Mouse (Mus musculus) kidney, postnatal 0 days (tissue): ENCODE measurements around the gene Rnf220. TPM values are rescaled to one million over a fixed set of nuclear protein-coding genes. Genes with fewer than 3 reads are reported as not detected.

ENCODE experiments used
- ATAC-seq: fragments of 200-750 bp; cut with Nextera tagmentation; replicated peaks from 2 replicates; pipeline ENCODE4 v1.8.0; 2017; ENCODE audit warnings: low read depth, moderate number of reproducible peaks, moderate TSS enrichment, moderate library complexity; ENCODE audit not compliant: low FRiP score
- DNase-seq: peaks from one replicate; pipeline ENCODE4 v3.0.0-alpha.2; 2016; ENCODE audit warnings: low spot score
- H3K27ac ChIP-seq: fragments of 300-500 bp; sonication (generic); 2 replicates; pipeline ENCODE4 v1.5.1; 2014; ENCODE audit warnings: mild to moderate bottlenecking
- H3K27me3 ChIP-seq: fragments of 300-500 bp; sonication (generic); 2 replicates; pipeline ENCODE4 v1.6.1; 2014; ENCODE audit warnings: low read length, mixed read lengths; ENCODE audit not compliant: insufficient read depth
- H3K36me3 ChIP-seq: fragments of 300-500 bp; sonication (generic); 2 replicates; pipeline ENCODE4 v1.6.1; 2014; ENCODE audit warnings: low read length, mixed read lengths; ENCODE audit not compliant: insufficient read depth
- H3K4me1 ChIP-seq: fragments of 300-500 bp; sonication (generic); replicated peaks from 2 replicates; pipeline ENCODE4 v1.6.1; 2014; ENCODE audit warnings: antibody characterized with exemption, low read length, mixed read lengths; ENCODE audit not compliant: insufficient read depth
- H3K4me2 ChIP-seq: fragments of 300-500 bp; sonication (generic); 2 replicates; pipeline ENCODE4 v1.6.1; 2014; ENCODE audit warnings: mild to moderate bottlenecking, low read length, moderate library complexity, mixed read lengths
- H3K4me3 ChIP-seq: fragments of 300-500 bp; sonication (generic); replicated peaks from 2 replicates; pipeline ENCODE4 v1.5.1; 2014; ENCODE audit warnings: low read depth, low read length
- H3K9ac ChIP-seq: fragments of 300-500 bp; sonication (generic); 2 replicates; pipeline ENCODE4 v1.6.1; 2014; ENCODE audit warnings: low read depth, low read length
- H3K9me3 ChIP-seq: fragments of 300-500 bp; sonication (generic); replicated peaks from 2 replicates; pipeline ENCODE4 v1.6.1; 2016; ENCODE audit warnings: low read length, inconsistent platforms, mixed read lengths
- CTCF ChIP-seq: IDR thresholded peaks from 2 replicates; pipeline ENCODE4 v1.5.1; 2016; ENCODE audit warnings: antibody characterized with exemption, low read depth, mild to moderate bottlenecking, moderate library complexity
- WGBS: fragments of 180-500 bp; shearing (Covaris S2); extraction: QIAGEN DNeasy Blood & Tissue Kit; methylation state at CpG from one replicate; pipeline ENCODE4 v1.1.7; 2014; 5-methylcytosine and 5-hydroxymethylcytosine counted together
- polyA plus RNA-seq: library from polyadenylated mRNA; unstranded; fragments of >200 nt; fragmentation: Nextera tagmentation; extraction: Ambion mirVana; gene quantifications from 2 replicates; pipeline ENCODE4 v1.2.1, GENCODE M21; 2015

Rnf220 gene
- polyA plus RNA-seq, 1 experiment from 2014 or later: 62.1 TPM

DNA sequence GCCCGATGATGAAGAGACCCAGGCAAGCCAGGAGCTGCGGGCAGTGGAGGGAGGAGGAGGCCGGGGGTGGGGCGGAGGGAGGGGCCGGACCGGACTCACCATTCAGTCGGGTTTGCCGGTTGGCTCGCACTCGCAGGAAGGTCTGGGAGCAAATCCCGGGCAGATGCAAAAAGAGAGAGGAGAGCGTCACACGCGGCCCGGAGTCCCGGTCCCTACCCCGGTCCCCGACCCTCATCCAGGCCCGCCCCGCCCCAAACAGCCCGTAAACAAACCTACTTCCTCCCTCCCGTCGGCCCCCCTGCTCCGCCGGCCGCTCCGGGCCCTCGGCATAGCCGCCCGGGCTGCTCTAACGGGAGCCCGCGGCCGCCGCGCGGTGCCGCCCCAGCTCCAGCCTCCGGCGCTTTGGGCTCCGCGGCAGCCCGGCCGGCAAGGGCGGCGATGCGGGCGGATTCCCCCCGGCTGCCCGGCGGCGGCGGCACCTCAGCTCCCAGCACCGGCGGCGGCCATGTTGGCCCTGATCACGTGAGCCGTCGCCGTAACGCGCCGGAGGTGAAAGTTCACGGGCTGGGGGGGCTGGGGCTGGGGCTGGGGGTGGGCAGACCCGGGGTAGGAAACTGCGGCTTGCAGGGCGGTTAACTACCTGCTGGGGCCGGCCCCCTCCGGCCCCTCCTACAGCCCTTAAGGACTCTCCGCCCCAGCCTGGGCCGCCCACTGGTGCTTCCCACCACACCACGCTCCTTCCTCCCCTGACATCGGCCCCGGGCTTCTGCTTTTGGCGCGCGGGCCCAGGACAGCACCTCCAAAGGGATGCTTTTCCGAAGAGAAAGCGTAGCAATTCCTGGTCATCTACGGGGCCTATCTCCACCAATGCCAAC is 207.7 kb downstream of the Rnf220 start:
- Histone ChIP-seq H3K36me3 (peaks cover 28% of the 10 kb centered on the region), H3K27me3 (no peaks in the 10 kb centered on the region), H3K9me3 (no peaks in the 10 kb centered on the region), H3K4me3 (peak overlapping the region; percentile 75), H3K4me1 (no peaks in the 10 kb centered on the region), H3K4me2 (peak overlapping the region; percentile 54), H3K27ac (peak overlapping the region; percentile 98), H3K9ac (peak overlapping the region; percentile 81)
- DNase-seq: peak; percentile 85
- TF ChIP-seq CTCF: no peak
- under 1% methylated on average over 63 of the region's 80 CpGs for WGBS
- peak; percentile 91 for ATAC-seq

DNA sequence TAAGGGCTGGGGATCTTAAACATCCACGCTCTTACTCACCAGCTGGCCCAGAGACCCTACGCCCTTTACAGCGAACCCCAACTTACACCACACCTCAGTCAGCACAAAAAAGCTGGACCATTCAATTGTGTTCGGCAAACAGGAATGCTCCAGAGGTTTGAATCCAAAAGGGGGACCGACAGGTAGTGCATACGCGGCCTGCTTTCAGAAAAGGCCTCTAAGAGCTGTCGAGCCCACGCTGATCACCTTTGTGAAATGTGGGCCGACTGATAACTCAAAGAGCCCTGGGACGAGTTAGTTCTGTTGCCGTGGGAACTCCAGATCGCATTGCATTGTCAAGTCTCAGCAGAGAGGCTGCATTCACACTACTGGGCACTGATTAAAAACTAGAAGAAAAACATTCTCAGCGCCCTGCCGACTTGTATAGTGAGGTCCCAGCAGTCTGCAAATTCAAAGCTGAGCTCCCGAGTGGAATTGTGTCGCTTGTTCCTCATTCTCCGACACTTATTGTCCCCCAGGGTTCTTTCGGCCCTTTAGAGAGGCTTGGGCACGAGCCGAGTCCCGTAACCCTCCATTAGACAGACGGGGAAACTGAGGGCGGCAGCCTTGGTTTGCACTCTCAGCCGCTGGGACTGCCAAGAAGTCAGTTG is 208.4 kb downstream of the Rnf220 start:
- Histone ChIP-seq H3K27me3 (no peaks in the 10 kb centered on the region), H3K27ac (peak overlapping the region; percentile 98), H3K4me1 (no peaks in the 10 kb centered on the region), H3K4me2 (peak overlapping the region; percentile 54), H3K9me3 (no peaks in the 10 kb centered on the region), H3K9ac (peak overlapping the region; percentile 81), H3K4me3 (peak overlapping the region; percentile 75), H3K36me3 (peaks cover 34% of the 10 kb centered on the region)
- TF ChIP-seq CTCF: no peak
- DNase-seq (no peak), ATAC-seq (no peak)
- 22% methylated on average over 25 of the region's 25 CpGs for WGBS

GRCm38 (mm10) chr4:117284363-117284762 is 212.5 kb downstream of the Rnf220 start:
- Histone ChIP-seq H3K36me3 (peaks cover 48% of the 10 kb centered on the region), H3K27ac (no peak overlapping the region), H3K4me3 (no peak overlapping the region), H3K9ac (no peak overlapping the region), H3K9me3 (no peaks in the 10 kb centered on the region), H3K27me3 (no peaks in the 10 kb centered on the region), H3K4me2 (no peak overlapping the region), H3K4me1 (no peaks in the 10 kb centered on the region)
- ATAC-seq (no peak), DNase-seq (no peak)
- 44% methylated on average over 4 of the region's 4 CpGs for WGBS
- no peak for TF ChIP-seq CTCF

DNA sequence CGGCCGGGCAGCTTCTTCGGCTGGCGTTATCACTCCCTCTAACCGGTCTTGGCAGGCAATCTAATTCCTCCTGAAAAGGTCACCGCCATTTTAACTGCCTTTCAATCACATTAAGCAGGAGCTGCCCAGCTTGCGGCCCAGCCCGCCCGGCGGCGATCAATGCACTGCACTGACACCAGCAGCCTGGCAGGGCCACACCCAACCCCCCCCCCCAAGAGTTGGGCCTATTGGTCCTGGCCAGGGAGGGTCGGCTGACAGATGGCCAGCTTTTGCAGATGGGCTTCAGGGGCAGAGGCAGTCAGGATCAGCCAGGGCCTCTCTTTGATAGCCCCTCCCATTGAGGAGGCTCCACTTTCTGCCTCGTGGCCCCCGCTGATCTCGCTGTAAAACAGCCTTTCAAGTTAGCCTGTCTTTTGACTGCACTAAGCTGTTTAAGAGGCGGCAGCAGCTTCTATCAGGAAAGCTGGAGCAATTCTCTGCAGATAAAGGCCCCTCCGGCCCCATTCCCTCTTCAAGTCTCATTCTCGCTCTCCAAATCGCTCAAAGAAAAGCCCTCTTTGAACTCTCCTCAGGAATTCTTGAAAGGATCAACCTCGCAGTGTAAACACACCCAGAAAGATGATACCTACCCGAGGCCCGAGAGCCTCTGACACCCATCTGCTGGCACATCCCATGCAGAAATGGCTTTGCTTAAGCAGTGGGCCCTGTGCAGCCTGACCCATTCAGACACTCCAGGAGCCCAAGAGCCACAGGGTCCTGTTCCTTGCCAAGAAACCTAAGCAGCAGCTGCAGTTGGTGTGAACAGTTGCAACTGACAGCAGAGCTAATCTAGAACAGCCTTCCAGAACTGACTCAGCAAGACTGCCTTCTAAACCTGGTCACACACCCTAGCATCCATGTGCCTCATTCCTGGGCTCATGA is 213.3 kb downstream of the Rnf220 start:
- WGBS: 41% methylated on average over 22 of the region's 22 CpGs
- Histone ChIP-seq H3K9me3 (no peaks in the 10 kb centered on the region), H3K36me3 (peaks cover 56% of the 10 kb centered on the region), H3K4me3 (no peak overlapping the region), H3K27ac (no peak overlapping the region), H3K4me2 (no peak overlapping the region), H3K9ac (no peak overlapping the region), H3K27me3 (no peaks in the 10 kb centered on the region), H3K4me1 (no peaks in the 10 kb centered on the region)
- DNase-seq: peak; percentile 61
- ATAC-seq: peak; percentile 9; the same call in 1 of the 2 replicates
- no peak for TF ChIP-seq CTCF

GRCm38 (mm10) chr4:117281090-117281845 is 215.6 kb downstream of the Rnf220 start:
- no peaks in the 10 kb centered on the region for H3K27me3 ChIP-seq
- no peak for TF ChIP-seq CTCF
- H3K4me3 ChIP-seq: no peak overlapping the region
- no peak overlapping the region for H3K4me2 ChIP-seq
- no peak overlapping the region for H3K9ac ChIP-seq
- H3K36me3 ChIP-seq: peaks cover 64% of the 10 kb centered on the region
- 64% methylated on average over 19 of the region's 19 CpGs for WGBS
- DNase-seq (no peak), ATAC-seq (no peak)
- H3K9me3 ChIP-seq: no peaks in the 10 kb centered on the region
- no peaks in the 10 kb centered on the region; the same call in 1 of the 2 replicates for H3K4me1 ChIP-seq
- no peak overlapping the region for H3K27ac ChIP-seq
